Mouse (Mus musculus) Patski (cell line): ENCODE data around the gene Atp5d. TPM values are rescaled to one million over a fixed set of nuclear protein-coding genes. Genes with fewer than 3 reads are reported as not detected.

ENCODE experiments used
- ATAC-seq: fragments of 100-300 bp; one replicate; pipeline ENCODE4 v1.8.0; 2021
- CTCF ChIA-PET: fragments of 350-600 bp; sonication (Branson Sonifier 250); formaldehyde crosslinking; loops from one replicate; lab custom pipeline; 2022; ENCODE audit warnings: inconsistent platforms; lab: Charles Lee
- POLR2A ChIA-PET: fragments of 350-600 bp; sonication (Branson Sonifier 250); formaldehyde crosslinking; loops from one replicate; lab custom pipeline; 2022; ENCODE audit warnings: antibody characterized with exemption, inconsistent platforms; lab: Charles Lee
- DNase-seq: peaks from one replicate; pipeline ENCODE4 v3.0.0-alpha.2; 2011; ENCODE audit warnings: low read depth, low spot score
- H3K27me3 ChIP-seq: fragments of 371-371 bp; one replicate; pipeline ENCODE4 v1.5.1; 2021
- CTCF ChIP-seq: fragments of 100-300 bp; IDR thresholded peaks from one replicate; pipeline ENCODE4 v1.5.1; 2021
- in situ Hi-C: fragments of 300-500 bp; cut with MboI; formaldehyde crosslinking; loops from 3 replicates; pipeline ENCODE4 v1.11.1; 2018; ENCODE audit warnings: low pct_unique_long_range_greater_than_20kb, mixed read lengths
- polyA plus RNA-seq: library from polyadenylated mRNA; unstranded; gene quantifications from one replicate; pipeline ENCODE4 v1.2.3, GENCODE M21; 2021

Atp5d gene
- polyA plus RNA-seq, 1 experiment from 2014 or later, result 475 TPM

DNA sequence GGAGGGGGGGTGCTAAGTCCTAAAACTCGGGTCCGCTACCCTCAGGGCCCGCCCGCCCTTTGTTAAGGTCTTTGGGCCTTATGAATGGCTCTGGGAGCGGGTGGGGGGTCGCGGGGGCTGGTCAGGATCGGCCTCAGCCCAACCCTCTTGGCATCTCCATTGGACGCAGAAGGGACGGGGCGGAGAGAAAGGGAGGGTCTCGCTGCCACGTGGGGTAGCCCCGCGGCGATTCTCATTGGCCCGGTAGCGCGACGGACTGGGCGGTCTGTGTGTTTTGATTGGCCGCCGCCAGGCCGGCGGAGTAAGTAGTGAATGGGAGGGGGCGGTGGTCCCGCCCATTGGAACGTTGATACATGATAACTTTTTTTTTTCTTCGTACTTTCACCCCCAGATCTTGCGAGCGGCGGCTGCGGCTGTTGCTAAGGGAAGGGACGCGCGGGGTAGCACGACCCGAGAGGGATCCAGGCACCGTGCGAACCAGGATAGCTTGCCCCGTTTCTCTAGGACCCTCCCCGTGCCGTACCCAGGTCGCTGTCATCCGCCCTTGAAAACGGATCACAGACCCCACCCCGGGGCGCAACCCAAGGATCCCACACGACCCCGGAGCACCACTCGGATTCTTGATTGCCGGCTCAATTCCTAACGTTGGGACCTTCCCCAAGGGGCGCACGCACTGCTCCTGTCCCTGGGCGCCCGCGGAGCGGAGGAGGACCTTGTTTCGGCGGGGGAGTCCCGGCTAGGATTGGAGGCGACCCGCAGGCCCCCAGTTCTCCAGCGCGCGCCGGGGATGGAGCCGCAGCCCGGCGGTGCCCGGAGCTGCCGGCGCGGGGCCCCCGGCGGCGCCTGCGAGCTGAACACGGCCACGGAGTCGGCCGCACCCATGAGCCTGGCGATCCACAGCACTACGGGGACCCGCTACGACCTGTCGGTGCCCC lies 11.1 kb downstream of the Atp5d start:
- in situ Hi-C loops, result no loop called here
- DNase-seq (no peak), ATAC-seq (peak; percentile 22)
- POLR2A ChIA-PET, result interaction anchor here (15.5 kb wide), 1 partner anchor 13 kb away, joined by 191 read pairs; the partner anchor contains the start of gene Cirbp
- H3K27me3 ChIP-seq, result no peaks in the 10 kb centered on the region
- no peak for TF ChIP-seq CTCF
- CTCF ChIA-PET, result interaction anchor here (1.6 kb wide), 1 partner anchor 16 kb away, joined by 9 read pairs; the partner anchor contains the start of gene Cirbp

DNA sequence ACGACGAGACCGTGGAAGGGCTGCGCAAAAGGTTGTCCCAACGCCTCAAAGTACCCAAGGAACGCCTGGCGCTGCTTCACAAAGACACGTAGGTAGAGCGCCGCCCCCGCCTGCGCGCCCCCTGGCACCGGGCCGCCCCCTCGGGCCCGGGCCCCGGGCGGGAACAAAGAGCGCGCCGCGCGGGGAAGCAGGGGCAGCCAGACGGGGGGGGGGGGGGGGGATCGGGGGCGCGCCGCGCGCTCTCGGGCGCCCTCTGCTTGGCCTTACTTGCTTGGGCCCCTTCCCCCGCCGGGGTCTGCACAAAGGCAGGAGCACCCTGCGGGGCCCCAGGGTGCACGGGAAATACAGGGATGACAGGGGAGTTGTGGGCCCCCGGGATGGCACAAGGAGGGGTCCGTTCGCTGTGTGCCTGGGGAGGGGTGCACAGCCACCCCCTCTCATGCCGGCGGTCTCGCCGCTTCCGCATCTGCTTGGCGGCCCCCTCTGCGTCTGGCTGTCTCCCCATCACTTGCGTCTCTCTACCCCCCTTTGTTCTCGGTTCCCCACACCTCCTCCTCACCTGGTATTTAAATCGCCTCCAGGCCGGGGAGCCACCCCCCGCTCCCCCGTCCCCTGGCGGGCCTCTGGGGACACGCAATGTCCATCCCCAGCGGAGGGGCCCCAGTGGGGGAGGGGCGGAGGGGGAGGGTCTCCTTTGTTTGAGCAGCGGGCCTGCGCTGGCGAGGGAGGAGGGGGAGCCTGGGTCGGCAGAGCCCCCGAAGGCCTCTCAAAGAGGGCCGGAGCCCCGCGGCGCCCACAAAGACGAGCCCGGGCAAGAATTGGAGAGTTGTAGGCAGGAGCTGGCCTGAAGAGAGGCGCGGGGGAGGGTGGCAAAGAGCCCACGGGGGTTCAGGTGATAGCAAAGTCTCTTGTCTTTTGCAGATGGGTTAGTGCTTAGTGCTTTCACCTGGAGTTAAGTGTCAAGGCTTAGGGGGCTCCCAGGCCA lies 12.1 kb downstream of the Atp5d start:
- H3K27me3 ChIP-seq, result no peaks in the 10 kb centered on the region
- ATAC-seq, result no peak
- ChIA-PET CTCF (interaction anchor here (0.9 to 7.0 kb wide), 2 partner anchors 10 to 15 kb away, joined by 3 to 69 read pairs; partner anchors contain the start of gene Cirbp), POLR2A (interaction anchor here (1.4 to 15.5 kb wide), 3 partner anchors 12 to 97 kb away, joined by 3 to 191 read pairs (median 3); partner anchors contain the start of gene Cirbp)
- TF ChIP-seq CTCF, result no peak
- no peak for DNase-seq
- in situ Hi-C loops, result no loop called here

GRCm38 (mm10) chr10:80151211-80152034 lies 13.0 kb downstream of the Atp5d start:
- no peaks in the 10 kb centered on the region for H3K27me3 ChIP-seq
- no peak for TF ChIP-seq CTCF
- ATAC-seq, result no peak
- in situ Hi-C loops, result no loop called here
- ChIA-PET POLR2A (interaction anchor here (0.7 to 15.5 kb wide), 4 partner anchors 11 to 108 kb away, joined by 3 to 191 read pairs (median 4); partner anchors contain the start of gene Cirbp), CTCF (interaction anchor here (0.9 to 7.0 kb wide), 2 partner anchors 9 to 14 kb away, joined by 3 to 69 read pairs; partner anchors contain the start of gene Cirbp)
- no peak for DNase-seq

DNA sequence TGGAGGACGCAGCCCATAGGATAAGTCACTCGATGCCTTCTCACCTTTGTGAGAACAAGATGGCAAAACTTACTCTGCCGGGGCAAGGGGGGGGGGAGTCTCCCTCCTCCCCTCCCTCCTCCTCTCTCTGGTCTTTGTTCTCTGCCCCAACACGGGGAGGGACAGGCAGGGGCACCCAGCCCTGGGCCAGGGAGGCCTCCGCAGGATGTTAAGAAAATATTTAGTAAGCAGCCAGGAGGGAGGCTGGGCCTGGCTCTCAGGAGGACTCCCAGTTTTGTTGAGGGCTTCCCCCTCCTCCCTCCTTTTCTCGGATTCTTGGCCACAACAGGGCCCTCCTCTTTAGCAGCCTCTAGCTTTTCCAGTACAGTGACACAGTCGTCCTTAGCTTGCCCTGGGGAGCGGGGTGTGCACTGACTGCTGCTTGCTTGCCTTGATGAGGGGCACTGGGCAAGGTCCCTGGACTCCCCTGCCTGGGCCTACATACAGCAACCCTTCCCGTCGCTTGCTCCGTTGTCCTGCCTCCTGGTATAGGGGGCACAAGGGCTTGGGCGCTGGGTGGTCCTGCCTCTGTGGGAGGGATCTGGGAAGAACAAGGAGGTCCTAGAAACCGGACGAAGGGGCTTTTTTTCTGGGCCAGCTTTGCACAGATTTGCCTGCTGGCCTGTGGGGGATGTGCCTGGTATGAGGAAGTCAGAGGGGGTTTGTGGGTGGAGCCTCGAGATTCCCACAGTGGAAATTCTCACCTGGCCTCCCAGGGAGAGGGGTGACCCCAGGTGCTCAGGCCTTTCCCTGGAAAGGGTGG lies 13.8 kb downstream of the Atp5d start:
- POLR2A ChIA-PET, result interaction anchor here (0.8 to 15.5 kb wide), 5 partner anchors 11 to 224 kb away, joined by 3 to 191 read pairs (median 3); partner anchors contain the start of genes Cirbp and Cnn2

GRCm38 (mm10) chr10:80152873-80153260 lies 14.4 kb downstream of the Atp5d start:
- ATAC-seq (peak; percentile 14), DNase-seq (peak; percentile 90)
- ChIA-PET CTCF (interaction anchor here (0.9 to 7.0 kb wide), 2 partner anchors 9 to 12 kb away, joined by 3 to 69 read pairs; partner anchors contain the start of gene Cirbp), POLR2A (interaction anchor here (0.8 to 15.5 kb wide), 3 partner anchors 10 to 225 kb away, joined by 3 to 191 read pairs (median 3); partner anchors contain the start of genes Cirbp and Cnn2)
- in situ Hi-C loops, result no loop called here
- no peak for TF ChIP-seq CTCF
- H3K27me3 ChIP-seq, result no peaks in the 10 kb centered on the region

More for the DNA sequence above, 13.8 kb downstream of the Atp5d start:
- no peak for TF ChIP-seq CTCF
- in situ Hi-C loops, result no loop called here
- H3K27me3 ChIP-seq, result no peaks in the 10 kb centered on the region
- CTCF ChIA-PET, result interaction anchor here (7.0 kb wide), 1 partner anchor 13 kb away, joined by 69 read pairs; the partner anchor contains the start of gene Cirbp
- DNase-seq (peak; percentile 77), ATAC-seq (peak; percentile 0)

DNA sequence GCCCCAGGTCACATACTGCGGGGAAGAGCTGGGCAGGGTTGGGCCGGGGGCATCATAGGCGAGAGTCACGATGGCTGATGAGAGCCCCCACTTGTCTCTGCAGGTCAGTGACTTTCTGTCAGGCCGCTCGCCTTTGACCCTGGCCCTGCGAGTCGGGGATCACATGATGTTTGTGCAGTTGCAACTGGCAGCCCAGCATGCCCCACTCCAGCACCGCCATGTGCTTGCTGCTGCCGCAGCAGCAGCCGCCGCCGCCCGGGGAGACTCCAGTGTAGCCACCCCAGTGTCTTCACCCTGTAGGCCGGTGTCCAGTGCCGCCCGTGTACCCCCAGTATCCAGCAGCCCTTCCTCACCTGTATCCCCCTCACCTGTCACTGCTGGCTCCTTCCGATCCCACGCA lies 15.3 kb downstream of the Atp5d start:
- POLR2A ChIA-PET, result interaction anchor here (2.0 to 15.5 kb wide), 2 partner anchors 9 to 166 kb away, joined by 5 to 191 read pairs; partner anchors contain the start of gene Cirbp
- in situ Hi-C loops, result no loop called here
- CTCF ChIA-PET, result interaction anchor here (0.9 to 7.0 kb wide), 2 partner anchors 8 to 12 kb away, joined by 3 to 69 read pairs; partner anchors contain the start of gene Cirbp
- no peak for TF ChIP-seq CTCF
- ATAC-seq (no peak), DNase-seq (no peak)
- no peaks in the 10 kb centered on the region for H3K27me3 ChIP-seq

DNA sequence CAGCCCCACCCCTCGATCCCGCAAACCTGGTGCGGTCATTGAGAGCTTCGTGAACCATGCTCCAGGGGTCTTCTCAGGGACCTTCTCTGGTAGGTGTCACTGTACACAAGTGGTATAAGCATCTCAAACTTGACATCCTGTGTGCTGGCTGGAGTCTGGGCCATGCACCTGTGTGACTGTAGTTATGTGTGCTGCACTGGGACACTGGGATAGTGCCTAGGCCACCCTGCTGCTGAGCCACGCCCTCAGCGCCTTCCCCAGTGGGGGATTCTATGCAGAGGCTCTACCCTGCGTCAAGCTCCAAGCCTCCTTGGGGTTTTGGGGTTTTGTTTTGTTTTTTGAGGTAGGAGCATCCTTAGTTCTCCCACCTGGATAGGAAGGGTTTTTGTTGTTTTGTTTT lies 16.0 kb downstream of the Atp5d start:
- DNase-seq (no peak), ATAC-seq (no peak)
- no peaks in the 10 kb centered on the region for H3K27me3 ChIP-seq
- in situ Hi-C loops, result no loop called here
- POLR2A ChIA-PET, result interaction anchor here (0.6 to 15.5 kb wide), 3 partner anchors 8 to 167 kb away, joined by 4 to 191 read pairs (median 5); partner anchors contain the start of gene Cirbp
- no peak for TF ChIP-seq CTCF
- CTCF ChIA-PET, result interaction anchor here (1.3 to 7.0 kb wide), 2 partner anchors 9 to 11 kb away, joined by 3 to 69 read pairs; partner anchors contain the start of gene Cirbp

- ATAC-seq (no peak), DNase-seq (no peak)
- H3K27me3 ChIP-seq, result no peaks in the 10 kb centered on the region
- in situ Hi-C loops, result no loop called here
- ChIA-PET POLR2A (interaction anchor here (0.6 to 15.5 kb wide), 4 partner anchors 8 to 168 kb away, joined by 4 to 191 read pairs (median 6); partner anchors contain the start of gene Cirbp), CTCF (interaction anchor here (1.3 to 7.0 kb wide), 2 partner anchors 10 kb away, joined by 3 to 69 read pairs; partner anchors contain the start of gene Cirbp)
- no peak for TF ChIP-seq CTCF
Measured at GRCm38 (mm10) chr10:80155277-80155676, 16.8 kb downstream of the Atp5d start.
